Mouse (Mus musculus) testis, adult 2 months (tissue): ENCODE data around the gene Zbtb38. TPM values are rescaled to one million over a fixed set of nuclear protein-coding genes. Genes with fewer than 3 reads are reported as not detected.

Source experiments
- H3K27ac ChIP-seq: fragments of 200-500 bp; 2 replicates; pipeline ENCODE4 v1.5.1; 2012; ENCODE audit warnings: low read depth, low read length; ENCODE audit not compliant: control insufficient read depth, insufficient read depth
- H3K27me3 ChIP-seq: fragments of 200-500 bp; 2 replicates; pipeline ENCODE4 v1.6.1; 2012; ENCODE audit warnings: mild to moderate bottlenecking, low read length, moderate library complexity; ENCODE audit not compliant: control insufficient read depth, insufficient read depth
- H3K36me3 ChIP-seq: fragments of 200-500 bp; 2 replicates; pipeline ENCODE4 v1.6.1; 2012; ENCODE audit warnings: mild to moderate bottlenecking, low read length; ENCODE audit not compliant: control insufficient read depth, insufficient read depth
- H3K4me1 ChIP-seq: fragments of 200-500 bp; 2 replicates; pipeline ENCODE4 v1.6.1; 2012; ENCODE audit warnings: low read length; ENCODE audit not compliant: control insufficient read depth, insufficient read depth
- H3K4me3 ChIP-seq: fragments of 200-500 bp; 2 replicates; pipeline ENCODE4 v1.5.1; 2012; ENCODE audit warnings: low read depth, mild to moderate bottlenecking, low read length, moderate library complexity, mixed read lengths; ENCODE audit not compliant: control insufficient read depth
- CTCF ChIP-seq: fragments of 200-500 bp; IDR thresholded peaks from 2 replicates; pipeline ENCODE4 v1.5.1; 2012; ENCODE audit warnings: low read depth, mild to moderate bottlenecking, inconsistent platforms, low read length, moderate library complexity; ENCODE audit not compliant: control insufficient read depth, insufficient read depth, insufficient replicate concordance
- POLR2A ChIP-seq: fragments of 200-500 bp; IDR thresholded peaks from 2 replicates; pipeline ENCODE4 v1.6.1; 2012; ENCODE audit warnings: low read depth, mild to moderate bottlenecking, inconsistent platforms, low read length, moderate library complexity; ENCODE audit not compliant: control insufficient read depth
- polyA plus RNA-seq: library from polyadenylated mRNA; depleted of rRNA; stranded (reverse); fragments of >200 nt; gene quantifications from 2 replicates; pipeline ENCODE4 v1.2.3, GENCODE M21; 2012

Gene Zbtb38
- polyA plus RNA-seq, 1 experiment, result 2.4 TPM

GRCm38 (mm10) chr9:96669877-96670276 is 82.8 kb downstream of the Zbtb38 start:
- Histone ChIP-seq H3K36me3 (no peaks in the 10 kb centered on the region), H3K4me1 (peaks cover 5% of the 10 kb centered on the region), H3K4me3 (peak overlapping the region; percentile 81), H3K27me3 (no peaks in the 10 kb centered on the region), H3K27ac (peak overlapping the region; percentile 46; the same call in 1 of the 2 replicates)
- TF ChIP-seq CTCF, result peak; percentile 45; the same call in 1 of the 2 replicates
- peak; percentile 59 for TF ChIP-seq POLR2A

- no peaks in the 10 kb centered on the region for H3K27me3 ChIP-seq
- TF ChIP-seq POLR2A, result no peak
- peak; percentile 65; the same call in 1 of the 2 replicates for TF ChIP-seq CTCF
- H3K27ac ChIP-seq, result no peak overlapping the region
- peaks cover 5% of the 10 kb centered on the region for H3K4me1 ChIP-seq
- no peak overlapping the region for H3K4me3 ChIP-seq
- no peaks in the 10 kb centered on the region for H3K36me3 ChIP-seq
Measured at GRCm38 (mm10) chr9:96668628-96669027, 84.0 kb downstream of the Zbtb38 start.

DNA sequence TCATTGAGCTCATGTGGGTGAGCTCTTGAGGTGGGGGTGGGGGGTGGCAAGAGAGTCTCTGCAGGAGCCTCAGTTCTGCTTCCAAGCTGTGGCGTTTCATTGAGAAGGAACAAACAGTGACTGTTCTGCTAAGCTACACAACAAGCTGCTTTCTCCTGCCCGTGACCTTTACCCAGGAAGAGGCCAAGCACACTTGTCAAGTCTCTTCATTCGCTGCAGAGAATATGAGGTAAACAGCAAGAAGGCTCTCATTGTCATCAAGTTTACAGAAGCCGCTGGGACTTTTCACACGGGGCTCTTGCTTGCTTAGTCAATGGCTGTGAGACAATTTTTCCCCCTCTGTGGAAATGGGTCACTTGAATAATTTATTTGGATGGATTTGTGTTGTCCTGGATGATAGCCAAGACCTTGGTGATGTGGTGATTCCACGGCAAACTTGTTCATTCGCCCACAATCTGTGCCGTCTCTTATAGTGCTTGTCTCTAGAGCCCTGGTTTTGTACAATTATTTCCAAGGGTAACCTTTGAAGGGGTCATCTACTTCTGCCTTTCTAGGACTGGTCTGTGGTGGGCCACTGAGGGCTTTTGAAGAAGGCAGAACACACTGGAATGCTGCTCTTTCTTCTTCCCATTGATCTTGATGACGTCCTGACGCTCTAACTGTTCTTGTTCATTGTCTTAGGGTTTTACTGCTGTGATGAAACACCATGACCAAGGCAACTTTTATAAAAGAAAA is 92.0 kb downstream of the Zbtb38 start:
- no peak overlapping the region for H3K4me3 ChIP-seq
- H3K4me1 ChIP-seq, result no peaks in the 10 kb centered on the region
- H3K27ac ChIP-seq, result no peak overlapping the region
- TF ChIP-seq CTCF, result no peak
- TF ChIP-seq POLR2A, result no peak
- no peaks in the 10 kb centered on the region for H3K36me3 ChIP-seq
- H3K27me3 ChIP-seq, result no peaks in the 10 kb centered on the region

DNA sequence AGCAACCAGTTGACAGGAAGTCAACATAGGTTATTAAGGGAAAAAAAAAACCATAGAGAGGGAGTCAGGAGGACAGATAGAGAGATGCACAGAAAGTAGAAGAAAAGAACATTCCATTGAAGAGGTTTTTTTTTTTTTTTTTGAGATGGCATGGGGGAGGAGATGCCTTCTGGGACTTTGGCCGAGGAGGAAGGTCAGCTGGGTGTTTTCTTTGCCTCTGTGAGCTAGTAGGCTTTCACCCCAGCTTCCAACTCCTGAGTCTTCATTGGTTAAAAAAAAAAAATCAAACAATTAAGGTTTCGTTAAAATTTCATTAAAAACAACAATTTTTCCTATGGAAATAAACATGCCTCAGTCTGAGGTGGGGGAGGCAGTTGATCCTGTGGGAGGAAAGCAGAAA is 92.8 kb downstream of the Zbtb38 start:
- H3K4me1 ChIP-seq, result no peaks in the 10 kb centered on the region
- H3K4me3 ChIP-seq, result no peak overlapping the region
- no peaks in the 10 kb centered on the region for H3K27me3 ChIP-seq
- H3K27ac ChIP-seq, result no peak overlapping the region
- no peaks in the 10 kb centered on the region for H3K36me3 ChIP-seq
- no peak for TF ChIP-seq POLR2A
- no peak for TF ChIP-seq CTCF

GRCm38 (mm10) chr9:96653538-96653937 is 99.1 kb downstream of the Zbtb38 start:
- Histone ChIP-seq H3K4me1 (no peaks in the 10 kb centered on the region), H3K36me3 (no peaks in the 10 kb centered on the region), H3K4me3 (no peak overlapping the region), H3K27ac (no peak overlapping the region), H3K27me3 (no peaks in the 10 kb centered on the region)
- TF ChIP-seq CTCF (no peak), POLR2A (no peak)

- H3K4me3 ChIP-seq, result no peak overlapping the region
- H3K27me3 ChIP-seq, result no peaks in the 10 kb centered on the region
- H3K36me3 ChIP-seq, result no peaks in the 10 kb centered on the region
- H3K4me1 ChIP-seq, result no peaks in the 10 kb centered on the region
- no peak overlapping the region for H3K27ac ChIP-seq
- TF ChIP-seq CTCF (no peak), POLR2A (no peak)
Measured at GRCm38 (mm10) chr9:96652763-96653162, 99.9 kb downstream of the Zbtb38 start.

- Histone ChIP-seq H3K27ac (no peak overlapping the region), H3K4me1 (no peaks in the 10 kb centered on the region), H3K4me3 (no peak overlapping the region), H3K36me3 (no peaks in the 10 kb centered on the region), H3K27me3 (no peaks in the 10 kb centered on the region)
- no peak for TF ChIP-seq CTCF
- no peak for TF ChIP-seq POLR2A
Measured at GRCm38 (mm10) chr9:96650807-96651206, 101.8 kb downstream of the Zbtb38 start.
